ENCODE assay signal across 16 mouse cellular contexts in genomic region chr5:26795524-26795923, GRCm38 (mm10).
"Had no signal": no experiment of that assay in that cellular context is flagged by ENCODE, and none has a peak within 500 bp of the region (broad histone marks: within the 10 kb centered on the region; RNA-seq: fewer than 3 reads in every experiment).

No protein-coding gene starts in this region.

- DNase-seq: heart, postnatal 10 days; heart, postnatal 14 days; heart, postnatal 36 days; heart, postnatal 4 days; kidney, adult 11 months; kidney, adult 18-20 months; kidney, adult 2 months; kidney, adult 8-10 months; kidney, adult 9 months; kidney, postnatal 10 days; kidney, postnatal 14 days; kidney, postnatal 25 days; kidney, postnatal 36 days; kidney, postnatal 4 days; layer of hippocampus, adult 9-11 months; layer of hippocampus, postnatal 36 days had no signal
